In genomic region chr10:63243493-63244054, GRCm38 (mm10) we compare ENCODE assay signal across 8 mouse cellular contexts. TPM values are rescaled to one million over a fixed set of nuclear protein-coding genes. Genes with fewer than 3 reads are reported as not detected.
A peak's percentile ranks its signal among the peaks of the same experiment; 100 is the strongest.
DNase-seq lines count a peak whose midpoint lies in the region; ATAC-seq lines count a peak whose summit lies in the region.

Gene Herc4 (plus strand): TSS chr10:63243810.

- H3K4me2 ChIP-seq in heart, embryonic 13.5 days = peak within 1 kb of the TSS; percentile 75
- peak within 1 kb of the TSS; percentile 69 for H3K4me2 ChIP-seq in liver, embryonic 12.5 days
- H3K4me2 ChIP-seq in stomach, embryonic 15.5 days = peak within 1 kb of the TSS; percentile 59

- H3K27ac ChIP-seq in brown adipose tissue, adult 24 weeks (replicated peaks; ENCODE audit: low read depth, low read length) = peak within 1 kb of the TSS; percentile 81
- peak within 1 kb of the TSS; percentile 100 for H3K27ac ChIP-seq in heart, embryonic 13.5 days (replicated peaks)
- peak within 1 kb of the TSS; percentile 99 for H3K27ac ChIP-seq in liver, embryonic 12.5 days
- peak within 1 kb of the TSS; percentile 99 for H3K27ac ChIP-seq in stomach, embryonic 15.5 days

- whole genome bisulfite sequencing in heart, embryonic 13.5 days = under 1% methylated on average over 41 of the region's 44 CpGs
- WGBS in liver, embryonic 12.5 days (ENCODE audit: insufficient replicate concordance) = 4% methylated on average over 44 of the region's 44 CpGs
- under 1% methylated on average over 44 of the region's 44 CpGs for WGBS in stomach, embryonic 15.5 days

- peak; percentile 98 for DNase-seq in CD4-positive, CD25-positive, alpha-beta regulatory T cell, adult 2 months (ENCODE audit: low read depth, low spot score)
- DNase-seq in fat pad, adult 2 months (ENCODE audit: extremely low read depth, low read depth, low spot score) = peak; percentile 18
- DNase-seq in kidney, postnatal 10 days = peak; percentile 96
- DNase-seq in natural killer cell, adult 2 months (ENCODE audit: low spot score in 2 of 2) = peak; percentile 89 to 91

- H3K4me1 ChIP-seq in brown adipose tissue, adult 24 weeks (ENCODE audit: control insufficient read depth, insufficient read depth, insufficient read length, low read length) = peaks cover 7% of the 10 kb centered on the region; the same call in 1 of the 2 replicates
- peaks cover 21% of the 10 kb centered on the region for H3K4me1 ChIP-seq in heart, embryonic 13.5 days
- H3K4me1 ChIP-seq in liver, embryonic 12.5 days = peaks cover 38% of the 10 kb centered on the region
- peaks cover 9% of the 10 kb centered on the region; the same call in 1 of the 2 replicates for H3K4me1 ChIP-seq in stomach, embryonic 15.5 days

- peak; percentile 97 for ATAC-seq in heart, embryonic 13.5 days (ENCODE audit: extremely low read depth, insufficient number of reproducible peaks, low FRiP score, low TSS enrichment)
- ATAC-seq in liver, embryonic 12.5 days = peak; percentile 99
- ATAC-seq in stomach, embryonic 15.5 days (ENCODE audit: insufficient read depth, low FRiP score, low read depth) = peak; percentile 99

- peak within 1 kb of the TSS; percentile 91 for H3K4me3 ChIP-seq in brown adipose tissue, adult 24 weeks (ENCODE audit: insufficient read depth, low read depth, low read length)
- peak within 1 kb of the TSS; percentile 99 for H3K4me3 ChIP-seq in heart, embryonic 13.5 days
- peak within 1 kb of the TSS; percentile 99 for H3K4me3 ChIP-seq in liver, embryonic 12.5 days
- H3K4me3 ChIP-seq in stomach, embryonic 15.5 days (replicated peaks) = peak within 1 kb of the TSS; percentile 84

- peak within 1 kb of the TSS; percentile 98 for H3K9ac ChIP-seq in heart, embryonic 13.5 days
- peak within 1 kb of the TSS; percentile 99 for H3K9ac ChIP-seq in liver, embryonic 12.5 days
- peak within 1 kb of the TSS; percentile 94 for H3K9ac ChIP-seq in stomach, embryonic 15.5 days

- no peaks in the 10 kb centered on the region for H3K27me3 ChIP-seq in heart, embryonic 13.5 days (replicated peaks)
- H3K27me3 ChIP-seq in liver, embryonic 12.5 days (replicated peaks) = no peaks in the 10 kb centered on the region
- H3K27me3 ChIP-seq in stomach, embryonic 15.5 days (replicated peaks) = no peaks in the 10 kb centered on the region

- no peaks in the 10 kb centered on the region for H3K9me3 ChIP-seq in heart, embryonic 13.5 days
- H3K9me3 ChIP-seq in liver, embryonic 12.5 days (replicated peaks) = no peaks in the 10 kb centered on the region
- H3K9me3 ChIP-seq in stomach, embryonic 15.5 days = no peaks in the 10 kb centered on the region

- peaks cover 13% of the 10 kb centered on the region for H3K36me3 ChIP-seq in heart, embryonic 13.5 days
- peaks cover 16% of the 10 kb centered on the region for H3K36me3 ChIP-seq in liver, embryonic 12.5 days
- H3K36me3 ChIP-seq in stomach, embryonic 15.5 days = 0 out of 2 replicates have a peak, but pooled peaks cover 3% of the 10 kb centered on the region

RNA-seq across cellular contexts. Expression of gene Herc4, which starts in this region (rescaled TPM):
- polyA plus RNA-seq in brown adipose tissue, adult 24 weeks (2012; ENCODE audit: insufficient read depth, insufficient read length, missing spikeins) = 24.5 and 30.8 TPM in 2 replicates
- 25.7 and 27.1 TPM in 2 replicates for polyA plus RNA-seq in heart, embryonic 13.5 days (2015; fragmentation: Nextera tagmentation; extraction: Ambion mirVana)
- 36.3 and 38.4 TPM in 2 replicates for polyA plus RNA-seq in liver, embryonic 12.5 days (2016; fragmentation: Nextera tagmentation; extraction: Ambion mirVana)
- polyA plus RNA-seq in stomach, embryonic 15.5 days (2015; fragmentation: Nextera tagmentation; extraction: Ambion mirVana) = 38.9 and 39.9 TPM in 2 replicates

Comparison
In these comparisons a context has a peak if more than half of its experiments do, and no peak if none do; other contexts are left out.
1. Peak in every context shown above with its lines: DNase-seq, ATAC-seq, H3K4me3 ChIP-seq and H3K27ac ChIP-seq.
2. DNase-seq: peak in every context shown above with its lines; median percentile 98 in CD4-positive, CD25-positive, alpha-beta regulatory T cell, adult 2 months; 96 in kidney, postnatal 10 days; 90 in natural killer cell, adult 2 months; 18 in fat pad, adult 2 months.